Mouse (Mus musculus) limb, embryonic 14.5 days (tissue): ENCODE results near the gene Pik3r1. TPM values are rescaled to one million over a fixed set of nuclear protein-coding genes. Genes with fewer than 3 reads are reported as not detected.

Experiments used
- ATAC-seq: fragments of 200-750 bp; cut with Nextera tagmentation; 2 replicates; pipeline ENCODE4 v1.8.0; 2017; ENCODE audit warnings: low read depth, moderate number of reproducible peaks, moderate TSS enrichment; ENCODE audit not compliant: low FRiP score
- DNase-seq: peaks from one replicate; pipeline ENCODE4 v3.0.0-alpha.2; 2015; ENCODE audit warnings: low spot score
- H3K27ac ChIP-seq: fragments of 300-500 bp; sonication (generic); replicated peaks from 2 replicates; pipeline ENCODE4 v1.5.1; 2014; ENCODE audit warnings: low read depth, mild to moderate bottlenecking, low read length, moderate library complexity, mixed read lengths
- H3K27me3 ChIP-seq: fragments of 300-500 bp; sonication (generic); 2 replicates; pipeline ENCODE4 v1.6.1; 2014; ENCODE audit warnings: low read length, mixed read lengths; ENCODE audit not compliant: control insufficient read depth, insufficient read depth
- H3K36me3 ChIP-seq: fragments of 300-500 bp; sonication (generic); 2 replicates; pipeline ENCODE4 v1.6.1; 2014; ENCODE audit warnings: mild to moderate bottlenecking, low read length, moderate library complexity, mixed read lengths; ENCODE audit not compliant: control insufficient read depth, insufficient read depth
- H3K4me1 ChIP-seq: fragments of 300-500 bp; sonication (generic); 2 replicates; pipeline ENCODE4 v1.6.1; 2014; ENCODE audit warnings: antibody characterized with exemption, low read length, mixed read lengths; ENCODE audit not compliant: control insufficient read depth, insufficient read depth
- H3K4me2 ChIP-seq: fragments of 300-500 bp; sonication (generic); replicated peaks from 2 replicates; pipeline ENCODE4 v1.6.1; 2014; ENCODE audit warnings: low read depth, mild to moderate bottlenecking, low read length, moderate library complexity; ENCODE audit not compliant: severe bottlenecking
- H3K4me3 ChIP-seq: fragments of 300-500 bp; sonication (generic); replicated peaks from 2 replicates; pipeline ENCODE4 v1.5.1; 2014; ENCODE audit warnings: low read length
- H3K9ac ChIP-seq: fragments of 300-500 bp; sonication (generic); 2 replicates; pipeline ENCODE4 v1.6.1; 2014; ENCODE audit warnings: mild to moderate bottlenecking, low read depth, low read length, moderate library complexity; ENCODE audit not compliant: severe bottlenecking
- H3K9me3 ChIP-seq: fragments of 300-500 bp; sonication (generic); 2 replicates; pipeline ENCODE4 v1.6.1; 2016; ENCODE audit warnings: low read length; ENCODE audit not compliant: control insufficient read depth
- POLR2A ChIP-seq: fragments of 200-500 bp; IDR thresholded peaks from 2 replicates; pipeline ENCODE4 v1.8.0; 2012; ENCODE audit warnings: inconsistent platforms, mild to moderate bottlenecking, moderate library complexity, borderline replicate concordance; ENCODE audit not compliant: insufficient read depth, insufficient read length; ENCODE audit errors: extremely low read depth
- WGBS: fragments of 180-500 bp; shearing (Covaris S2); extraction: QIAGEN DNeasy Blood & Tissue Kit; methylation state at CpG from one replicate; pipeline ENCODE4 v1.1.7; 2014; 5-methylcytosine and 5-hydroxymethylcytosine counted together
- polyA plus RNA-seq, 2 experiments: library from polyadenylated mRNA; depleted of rRNA in 1 of 2; stranded (reverse) in 1 of 2; unstranded in 1 of 2; fragments of >200 nt; fragmentation: Nextera tagmentation in 1 of 2; extraction: Ambion mirVana in 1 of 2; gene quantifications; 2 replicates each; pipeline versions ENCODE4 v1.2.1 to v1.2.3; 2012 to 2014

The Pik3r1 gene
- polyA plus RNA-seq, 2 experiments, result 29.2 to 62.2 TPM

GRCm38 (mm10) chr13:101779011-101779410 is 11.0 kb upstream of the Pik3r1 start:
- H3K9me3 ChIP-seq, result no peaks in the 10 kb centered on the region
- no peak overlapping the region for H3K4me3 ChIP-seq
- H3K36me3 ChIP-seq, result no peaks in the 10 kb centered on the region
- DNase-seq (no peak), ATAC-seq (no peak)
- 93% methylated on average over 4 of the region's 4 CpGs for WGBS
- no peak for TF ChIP-seq POLR2A
- no peaks in the 10 kb centered on the region for H3K4me1 ChIP-seq
- no peak overlapping the region for H3K27ac ChIP-seq
- no peaks in the 10 kb centered on the region for H3K27me3 ChIP-seq
- no peak overlapping the region for H3K4me2 ChIP-seq
- no peak overlapping the region for H3K9ac ChIP-seq

GRCm38 (mm10) chr13:101777851-101778250 is 9.8 kb upstream of the Pik3r1 start:
- H3K4me3 ChIP-seq, result no peak overlapping the region
- TF ChIP-seq POLR2A, result no peak
- no peak for DNase-seq
- no peak overlapping the region for H3K27ac ChIP-seq
- no peak overlapping the region for H3K9ac ChIP-seq
- no peaks in the 10 kb centered on the region for H3K27me3 ChIP-seq
- ATAC-seq, result no peak
- H3K36me3 ChIP-seq, result no peaks in the 10 kb centered on the region
- no peaks in the 10 kb centered on the region for H3K4me1 ChIP-seq
- 76% methylated on average over 3 of the region's 3 CpGs for WGBS
- no peak overlapping the region for H3K4me2 ChIP-seq
- H3K9me3 ChIP-seq, result no peaks in the 10 kb centered on the region

GRCm38 (mm10) chr13:101771071-101771470 is 3.1 kb upstream of the Pik3r1 start:
- Histone ChIP-seq H3K4me1 (peaks cover 6% of the 10 kb centered on the region; the same call in 1 of the 2 replicates), H3K36me3 (no peaks in the 10 kb centered on the region), H3K27ac (no peak overlapping the region), H3K9ac (no peak overlapping the region), H3K4me3 (no peak overlapping the region), H3K4me2 (no peak overlapping the region), H3K9me3 (no peaks in the 10 kb centered on the region), H3K27me3 (no peaks in the 10 kb centered on the region)
- ATAC-seq, result no peak
- TF ChIP-seq POLR2A, result no peak
- DNase-seq, result no peak

- H3K27me3 ChIP-seq, result no peaks in the 10 kb centered on the region
- no peak overlapping the region for H3K9ac ChIP-seq
- no peak for TF ChIP-seq POLR2A
- H3K4me3 ChIP-seq, result no peak overlapping the region
- no peak overlapping the region for H3K27ac ChIP-seq
- DNase-seq (no peak), ATAC-seq (no peak)
- WGBS, result 77% methylated on average over 4 of the region's 4 CpGs
- H3K4me1 ChIP-seq, result peaks cover 15% of the 10 kb centered on the region; the same call in 1 of the 2 replicates
- H3K9me3 ChIP-seq, result no peaks in the 10 kb centered on the region
- H3K4me2 ChIP-seq, result no peak overlapping the region
- no peaks in the 10 kb centered on the region for H3K36me3 ChIP-seq
Observed at GRCm38 (mm10) chr13:101769955-101770354, 1.9 kb upstream of the Pik3r1 start.

GRCm38 (mm10) chr13:101768630-101768991 is 594 bp upstream of the Pik3r1 start:
- WGBS, result under 1% methylated on average over 17 of the region's 17 CpGs
- Histone ChIP-seq H3K36me3 (no peaks in the 10 kb centered on the region), H3K9ac (peak overlapping the region; percentile 84), H3K27me3 (no peaks in the 10 kb centered on the region), H3K27ac (peak overlapping the region; percentile 67), H3K4me2 (peak overlapping the region; percentile 79), H3K4me1 (peaks cover 20% of the 10 kb centered on the region), H3K4me3 (peak overlapping the region; percentile 93), H3K9me3 (no peaks in the 10 kb centered on the region)
- no peak for TF ChIP-seq POLR2A
- DNase-seq (no peak), ATAC-seq (peak; percentile 9; the same call in 1 of the 2 replicates)
